ENCODE assay signal across 12 mouse cellular contexts in genomic region chrX:38589827-38590226, GRCm38 (mm10). TPM values are rescaled to one million over a fixed set of nuclear protein-coding genes. Genes with fewer than 3 reads are reported as not detected.
DNase-seq lines count a peak whose midpoint lies in the region; ATAC-seq and TF ChIP-seq lines count a peak whose summit lies in the region.
"Had no signal": no experiment of that assay in that cellular context is flagged by ENCODE, and none has a peak within 500 bp of the region (broad histone marks: within the 10 kb centered on the region; RNA-seq: fewer than 3 reads in every experiment).

No protein-coding gene starts in this region.

- WGBS in liver, embryonic 12.5 days (ENCODE audit: insufficient replicate concordance) = 31% methylated on average over 4 of the region's 4 CpGs

- no peak for TF ChIP-seq POLR2A in embryonic fibroblast, embryonic 13.5 days (IDR thresholded peaks at IDR 0.05; ENCODE audit: low read depth, low read length)

- no peak for TF ChIP-seq CTCF in embryonic fibroblast, embryonic 13.5 days (IDR thresholded peaks at IDR 0.05; ENCODE audit: borderline replicate concordance, insufficient read depth, low read length)
- no peak for TF ChIP-seq CTCF in gastrocnemius, adult 2 months (IDR thresholded peaks at IDR 0.05)

- H3K9ac ChIP-seq in liver, embryonic 12.5 days = no peak overlapping the region; the same call in 1 of the 2 replicates

- DNase-seq in adrenal gland, adult 2 months = peak; percentile 10
- DNase-seq in adrenal gland, postnatal 4 days (ENCODE audit: low spot score in 2 of 2) = no peak
- peak; percentile 46 for DNase-seq in 3134 (ENCODE audit: extremely low read depth, insufficient read length, low spot score)
- DNase-seq in layer of hippocampus, adult 18-20 months (ENCODE audit: low spot score in 2 of 2) = no peak
- DNase-seq in gastrocnemius, adult 2 months = no peak
- DNase-seq: cerebellum, adult 11 months had no signal

- peaks cover 9% of the 10 kb centered on the region; the same call in 1 of the 2 replicates for H3K4me1 ChIP-seq in embryonic fibroblast, embryonic 13.5 days (ENCODE audit: control insufficient read depth, insufficient read depth, low read length)
- H3K4me1 ChIP-seq in liver, embryonic 12.5 days = peaks cover 47% of the 10 kb centered on the region

- H3K36me3 ChIP-seq in liver, embryonic 12.5 days = no peaks in the 10 kb centered on the region

- H3K4me2 ChIP-seq in liver, embryonic 12.5 days = no peak overlapping the region

- H3K9me3 ChIP-seq in liver, embryonic 12.5 days (replicated peaks) = no peaks in the 10 kb centered on the region

- peak; percentile 77 for ATAC-seq in liver, embryonic 12.5 days
- no peak for ATAC-seq in granulocyte monocyte progenitor cell, adult 5-6 weeks (replicated peaks; ENCODE audit: poor library complexity, severe bottlenecking)
- ATAC-seq: activated CD4-positive, CD25-positive, alpha-beta regulatory T cell, adult 4 months; forebrain, embryonic 16.5 days; inflammation-experienced regulatory T-cells, adult 6 months had no signal

- H3K4me3 ChIP-seq in embryonic fibroblast, embryonic 13.5 days (ENCODE audit: insufficient read depth, low read length) = no peak overlapping the region
- no peak overlapping the region for H3K4me3 ChIP-seq in liver, embryonic 12.5 days
- H3K4me3 ChIP-seq in gastrocnemius, adult 2 months = no peak overlapping the region

- peak overlapping the region; percentile 78 for H3K27ac ChIP-seq in embryonic fibroblast, embryonic 13.5 days (ENCODE audit: insufficient read depth, low read length)
- peak overlapping the region; percentile 62 for H3K27ac ChIP-seq in liver, embryonic 12.5 days
- H3K27ac ChIP-seq in gastrocnemius, adult 2 months = no peak overlapping the region

- intact Hi-C loops in gastrocnemius, adult 2 months (cut with DNase I) = no loop called here

- H3K27me3 ChIP-seq in liver, embryonic 12.5 days (replicated peaks) = no peaks in the 10 kb centered on the region

RNA-seq across cellular contexts. Expression of gene Mcts1, which starts 10.6 kb away (rescaled TPM):
- total RNA-seq in adrenal gland, adult 2 months (2021) = 10 to 100 TPM; 74.4 to 74.8 TPM
- polyA plus RNA-seq in adrenal gland, adult 2 months (2012; rRNA removed) = 2.5 and 3.1 TPM in 2 replicates
- 10 to 100 TPM; 82.8 to 86.1 TPM for total RNA-seq in adrenal gland, postnatal 4 days (2021)
- 181 and 199 TPM in 2 replicates for polyA plus RNA-seq in embryonic fibroblast, embryonic 13.5 days (2011; ENCODE audit: insufficient read length, low read depth, missing spikeins)
- polyA plus RNA-seq in liver, embryonic 12.5 days (2016; fragmentation: Nextera tagmentation; extraction: Ambion mirVana) = 56.8 TPM in 2 replicates
- total RNA-seq in granulocyte monocyte progenitor cell, adult 5-6 weeks (2014; fragmentation: Nextera tagmentation) = 107 and 143 TPM in 2 replicates
- 59.6 and 80.6 TPM in 2 replicates for total RNA-seq in granulocyte monocyte progenitor cell, adult 5-6 weeks (2017)
- 10 to 100 TPM; 76.1 to 83.8 TPM for total RNA-seq in layer of hippocampus, adult 18-20 months (2021)
- 10 to 100 TPM; 43.1 to 50.7 TPM for total RNA-seq in gastrocnemius, adult 2 months (2021)

RNA-seq across cellular contexts. Expression of gene Cul4b, which starts 13.8 kb away (rescaled TPM):
- 10 to 100 TPM; 34.9 to 39.0 TPM for total RNA-seq in adrenal gland, adult 2 months (2021)
- polyA plus RNA-seq in adrenal gland, adult 2 months (2012; rRNA removed) = 3.2 TPM in 2 replicates
- total RNA-seq in adrenal gland, postnatal 4 days (2021) = 10 to 100 TPM; 43.7 to 46.0 TPM
- 60.5 and 63.9 TPM in 2 replicates for polyA plus RNA-seq in embryonic fibroblast, embryonic 13.5 days (2011; ENCODE audit: insufficient read length, low read depth, missing spikeins)
- polyA plus RNA-seq in liver, embryonic 12.5 days (2016; fragmentation: Nextera tagmentation; extraction: Ambion mirVana) = 21.0 and 22.2 TPM in 2 replicates
- total RNA-seq in granulocyte monocyte progenitor cell, adult 5-6 weeks (2014; fragmentation: Nextera tagmentation) = 38.5 and 39.3 TPM in 2 replicates
- 50.1 and 75.2 TPM in 2 replicates for total RNA-seq in granulocyte monocyte progenitor cell, adult 5-6 weeks (2017)
- 10 to 100 TPM; 32.5 to 33.9 TPM for total RNA-seq in layer of hippocampus, adult 18-20 months (2021)
- 1 to 10 TPM; 8.3 to 9.0 TPM for total RNA-seq in gastrocnemius, adult 2 months (2021)

RNA-seq across cellular contexts. Expression of gene C1galt1c1, which starts 45.1 kb away (rescaled TPM):
- total RNA-seq in adrenal gland, adult 2 months (2021) = 10 to 100 TPM; 26.6 to 27.3 TPM
- polyA plus RNA-seq in adrenal gland, adult 2 months (2012; rRNA removed) = 0.90 and 0.98 TPM in 2 replicates
- total RNA-seq in adrenal gland, postnatal 4 days (2021) = 10 to 100 TPM; 13.7 to 17.3 TPM
- polyA plus RNA-seq in embryonic fibroblast, embryonic 13.5 days (2011; ENCODE audit: insufficient read length, low read depth, missing spikeins) = 27.4 and 29.7 TPM in 2 replicates
- 11.1 and 13.1 TPM in 2 replicates for polyA plus RNA-seq in liver, embryonic 12.5 days (2016; fragmentation: Nextera tagmentation; extraction: Ambion mirVana)
- total RNA-seq in granulocyte monocyte progenitor cell, adult 5-6 weeks (2014; fragmentation: Nextera tagmentation) = 73.9 and 82.5 TPM in 2 replicates
- total RNA-seq in granulocyte monocyte progenitor cell, adult 5-6 weeks (2017) = 97.2 and 112 TPM in 2 replicates
- total RNA-seq in layer of hippocampus, adult 18-20 months (2021) = 10 to 100 TPM; 24.4 to 24.8 TPM
- total RNA-seq in gastrocnemius, adult 2 months (2021) = 10 to 100 TPM in 1 of 2 experiments, 1 to 10 TPM in 1; 9.6 to 10.5 TPM

Comparison
In these comparisons a context has a peak if more than half of its experiments do, and no peak if none do; other contexts are left out.
1. DNase-seq: peak in adrenal gland, adult 2 months (single experiment) and 3134 (single experiment); none in adrenal gland, postnatal 4 days (0 of 2), layer of hippocampus, adult 18-20 months (0 of 2) and gastrocnemius, adult 2 months (single experiment).